Comparison of ENCODE assay signal across 15 mouse cellular contexts in the genomic region with DNA sequence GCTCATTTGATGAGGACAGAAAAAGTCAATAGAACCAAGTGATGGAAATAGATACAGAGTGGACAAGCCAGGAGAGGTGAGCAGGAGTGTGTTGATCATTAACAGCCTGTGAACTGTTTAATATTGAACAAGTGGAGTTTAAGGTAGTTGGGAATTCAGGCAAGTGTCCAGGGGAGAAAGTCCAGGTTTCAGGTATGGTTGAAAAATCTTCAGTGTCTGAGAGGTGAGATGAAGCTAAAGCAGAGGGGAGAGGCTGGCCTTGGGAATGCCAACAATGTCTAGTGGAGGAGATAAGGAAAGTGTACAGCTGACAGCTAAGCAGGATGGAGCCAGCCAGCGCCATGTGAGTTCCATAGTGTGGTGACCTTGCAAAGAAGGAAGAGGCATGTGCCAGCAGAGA. TPM values are rescaled to one million over a fixed set of nuclear protein-coding genes. Genes with fewer than 3 reads are reported as not detected.
DNase-seq lines count a peak whose midpoint lies in the region; ATAC-seq and TF ChIP-seq lines count a peak whose summit lies in the region.
"Had no signal": no experiment of that assay in that cellular context is flagged by ENCODE, and none has a peak within 500 bp of the region (broad histone marks: within the 10 kb centered on the region; RNA-seq: fewer than 3 reads in every experiment).

No protein-coding gene starts in this region.

- H3K9ac ChIP-seq in lung, postnatal 0 days (replicated peaks; ENCODE audit: low read depth): no peak overlapping the region
- H3K9ac ChIP-seq: forebrain, postnatal 0 days; hindbrain, embryonic 13.5 days; limb, embryonic 12.5 days had no signal

- H3K27ac ChIP-seq in lung, postnatal 0 days (ENCODE audit: low read length): no peak overlapping the region
- H3K27ac ChIP-seq: hindbrain, embryonic 13.5 days; limb, embryonic 12.5 days had no signal

- no peaks in the 10 kb centered on the region for H3K36me3 ChIP-seq in lung, postnatal 0 days (ENCODE audit: insufficient read depth, low read length)
- H3K36me3 ChIP-seq: hindbrain, embryonic 13.5 days; limb, embryonic 12.5 days had no signal

- H3K27me3 ChIP-seq in lung, postnatal 0 days (replicated peaks; ENCODE audit: insufficient read depth, low read length): no peaks in the 10 kb centered on the region
- H3K27me3 ChIP-seq: limb, embryonic 12.5 days; megakaryocyte, embryonic 14.5 days had no signal

- peak; percentile 83; the same call in 1 of the 2 replicates for TF ChIP-seq EP300 in lung, postnatal 0 days (IDR thresholded peaks at IDR 0.05)

- peak; percentile 77 for ATAC-seq in lung, postnatal 0 days
- ATAC-seq: forebrain, postnatal 0 days had no signal

- 40% methylated on average over 1 of the region's 1 CpGs for WGBS in lung, postnatal 0 days

- H3K4me3 ChIP-seq in lung, postnatal 0 days (ENCODE audit: low read depth, low read length): no peak overlapping the region
- H3K4me3 ChIP-seq: hindbrain, embryonic 13.5 days; limb, embryonic 12.5 days; megakaryocyte, embryonic 14.5 days had no signal

- no peaks in the 10 kb centered on the region for H3K9me3 ChIP-seq in lung, postnatal 0 days (ENCODE audit: low read length)
- H3K9me3 ChIP-seq: hindbrain, embryonic 13.5 days had no signal

- peak; percentile 87 for DNase-seq in heart, adult 11 months
- DNase-seq in heart, adult 8-10 months (ENCODE audit: low spot score): no peak
- peak; percentile 46 for DNase-seq in lung, postnatal 0 days (ENCODE audit: low spot score)
- DNase-seq in lung, postnatal 25 days (ENCODE audit: low spot score): no peak
- peak; percentile 82 for DNase-seq in kidney, postnatal 14 days
- peak; percentile 84 for DNase-seq in yolk sac, embryonic 10.5 days (ENCODE audit: low spot score)
- DNase-seq in cerebellum, adult 8-10 months: no peak
- no peak for DNase-seq in gastrocnemius, postnatal 14 days
- DNase-seq: cerebellum, adult 18-20 months; forebrain, postnatal 0 days; gastrocnemius, postnatal 25 days; right cerebral cortex, adult 18-20 months had no signal

- intact Hi-C loops in gastrocnemius, postnatal 14 days (cut with DNase I; ENCODE audit: low total_unique reads): no loop called here

- TF ChIP-seq CTCF in lung, postnatal 0 days (IDR thresholded peaks at IDR 0.05): no peak

- H3K4me2 ChIP-seq in lung, postnatal 0 days (replicated peaks; ENCODE audit: low read depth, low read length): no peak overlapping the region
- H3K4me2 ChIP-seq: hindbrain, embryonic 13.5 days; limb, embryonic 12.5 days had no signal

- no peaks in the 10 kb centered on the region for H3K4me1 ChIP-seq in lung, postnatal 0 days (ENCODE audit: insufficient read depth, low read depth, low read length)
- H3K4me1 ChIP-seq: hindbrain, embryonic 13.5 days; limb, embryonic 12.5 days had no signal

RNA-seq across cellular contexts. Expression of a gene that starts 11.7 kb away (rescaled TPM):
- total RNA-seq in heart, adult 8-10 months (2022): 1 to 10 TPM; 1.2 to 3.3 (median 2.1) TPM
- 8.4 and 9.4 TPM in 2 replicates for polyA plus RNA-seq in lung, postnatal 0 days (2015; fragmentation: Nextera tagmentation; extraction: Ambion mirVana)
- total RNA-seq in gastrocnemius, postnatal 14 days (2021): 1 to 10 TPM; 1.5 to 1.8 TPM

Comparison
In these comparisons a context has a peak if more than half of its experiments do, and no peak if none do; other contexts are left out.
1. DNase-seq: peak in heart, adult 11 months (single experiment), lung, postnatal 0 days (single experiment), kidney, postnatal 14 days (single experiment) and yolk sac, embryonic 10.5 days (single experiment); none in heart, adult 8-10 months (single experiment), lung, postnatal 25 days (single experiment), cerebellum, adult 8-10 months (single experiment) and gastrocnemius, postnatal 14 days (single experiment).